Mouse (Mus musculus) ES-E14 (cell line): ENCODE data around the gene Gjd3.

ENCODE experiments used
- MAFK ChIP-seq: IDR thresholded peaks from 2 replicates; pipeline ENCODE4 v1.6.1; 2014; ENCODE audit warnings: mild to moderate bottlenecking, low read depth, low read length, inconsistent platforms; ENCODE audit not compliant: insufficient read depth
- ZC3H11A ChIP-seq: IDR thresholded peaks from 2 replicates; pipeline ENCODE4 v1.6.1; 2012; ENCODE audit warnings: low read depth, mild to moderate bottlenecking, inconsistent platforms, low read length, borderline replicate concordance

GRCm38 (mm10) chr11:98959437-98960312, 23.1 kb downstream of the Gjd3 start:
- TF ChIP-seq ZC3H11A (no peak), MAFK (no peak)
